Mouse (Mus musculus) stomach, embryonic 16.5 days (tissue): ENCODE results near the gene Etnppl. TPM values are rescaled to one million over a fixed set of nuclear protein-coding genes. Genes with fewer than 3 reads are reported as not detected.

Source experiments
- ATAC-seq: fragments of 200-750 bp; cut with Nextera tagmentation; 2 replicates; pipeline ENCODE4 v1.8.0; 2017; ENCODE audit warnings: moderate number of reproducible peaks, moderate TSS enrichment; ENCODE audit not compliant: insufficient read depth, low FRiP score
- H3K27ac ChIP-seq: fragments of 300-500 bp; sonication (generic); 2 replicates; pipeline ENCODE4 v1.5.1; 2014; ENCODE audit warnings: low read length
- H3K27me3 ChIP-seq: fragments of 300-500 bp; sonication (generic); 2 replicates; pipeline ENCODE4 v1.6.1; 2014; ENCODE audit warnings: low read length, control low read depth, mixed read lengths; ENCODE audit not compliant: control insufficient read depth, insufficient read depth
- H3K36me3 ChIP-seq: fragments of 300-500 bp; sonication (generic); 2 replicates; pipeline ENCODE4 v1.6.1; 2014; ENCODE audit warnings: low read length; ENCODE audit not compliant: control insufficient read depth, insufficient read depth
- H3K4me1 ChIP-seq: fragments of 300-500 bp; sonication (generic); 2 replicates; pipeline ENCODE4 v1.6.1; 2014; ENCODE audit warnings: low read length, control low read depth, mixed read lengths; ENCODE audit not compliant: control insufficient read depth, insufficient read depth
- H3K4me2 ChIP-seq: fragments of 300-500 bp; sonication (generic); 2 replicates; pipeline ENCODE4 v1.6.1; 2014; ENCODE audit warnings: low read depth, low read length, mixed read lengths
- H3K4me3 ChIP-seq: fragments of 300-500 bp; sonication (generic); replicated peaks from 2 replicates; pipeline ENCODE4 v1.5.1; 2014; ENCODE audit warnings: mild to moderate bottlenecking, low read length
- H3K9ac ChIP-seq: fragments of 300-500 bp; sonication (generic); 2 replicates; pipeline ENCODE4 v1.6.1; 2014; ENCODE audit warnings: low read length
- H3K9me3 ChIP-seq: fragments of 300-500 bp; sonication (generic); replicated peaks from 2 replicates; pipeline ENCODE4 v1.6.1; 2016; ENCODE audit warnings: low read length, control low read depth; ENCODE audit not compliant: control insufficient read depth
- WGBS: fragments of 180-500 bp; shearing (Covaris S2); extraction: QIAGEN DNeasy Blood & Tissue Kit; methylation state at CpG from one replicate; pipeline ENCODE4 v1.1.7; 2014; 5-methylcytosine and 5-hydroxymethylcytosine counted together
- polyA plus RNA-seq: library from polyadenylated mRNA; unstranded; fragments of >200 nt; fragmentation: Nextera tagmentation; extraction: Ambion mirVana; gene quantifications from 2 replicates; pipeline ENCODE4 v1.2.1, GENCODE M21; 2015

Gene Etnppl
- polyA plus RNA-seq, 1 experiment from 2014 or later: not detected

DNA sequence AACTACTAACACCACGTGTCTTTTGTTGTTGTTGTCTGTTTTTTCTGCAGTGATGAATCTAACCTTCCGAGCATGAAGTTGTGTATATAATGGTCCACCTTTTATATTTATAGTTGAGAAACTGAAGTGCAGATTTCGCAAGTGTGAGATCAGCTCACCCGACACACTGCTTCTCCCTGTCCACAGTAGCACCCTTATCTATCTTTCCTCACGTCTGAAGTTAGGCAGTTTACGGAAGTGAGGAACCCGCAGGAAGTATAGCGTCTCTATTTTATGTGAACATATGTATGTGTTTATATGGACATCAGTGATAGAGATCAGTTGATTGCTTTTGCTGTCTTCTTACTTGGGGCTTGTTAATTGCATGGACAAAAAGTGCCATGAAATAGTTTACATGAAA, 22.2 kb upstream of the Etnppl start:
- Histone ChIP-seq H3K9ac (no peak overlapping the region), H3K9me3 (no peaks in the 10 kb centered on the region), H3K4me3 (no peak overlapping the region), H3K27me3 (no peaks in the 10 kb centered on the region), H3K4me2 (no peak overlapping the region), H3K36me3 (no peaks in the 10 kb centered on the region), H3K27ac (no peak overlapping the region), H3K4me1 (no peaks in the 10 kb centered on the region)
- 71% methylated on average over 8 of the region's 8 CpGs for WGBS
- no peak for ATAC-seq

GRCm38 (mm10) chr3:130601491-130601890, 15.8 kb upstream of the Etnppl start:
- WGBS: 72% methylated on average over 10 of the region's 10 CpGs
- ATAC-seq: no peak

DNA sequence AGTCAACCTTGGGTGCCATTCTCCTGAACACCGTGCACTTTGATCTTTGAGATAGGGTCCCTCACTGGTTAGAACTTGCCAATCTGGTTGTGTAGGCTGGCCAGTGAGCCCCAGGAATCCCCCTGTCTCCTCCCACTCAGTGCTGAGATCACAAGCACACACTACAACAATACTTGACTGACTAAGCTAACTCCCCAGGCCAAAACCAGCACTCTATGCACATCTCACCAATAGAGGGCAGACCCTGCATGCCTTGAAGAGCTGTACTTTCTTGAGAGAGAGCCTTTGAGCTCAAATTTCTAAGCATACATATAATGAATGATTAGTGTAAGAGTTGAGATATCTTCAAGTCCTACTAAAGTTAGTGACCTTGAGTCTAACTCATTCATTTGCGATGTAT, 9.3 kb upstream of the Etnppl start:
- H3K27ac ChIP-seq: no peak overlapping the region
- WGBS: 78% methylated on average over 2 of the region's 2 CpGs
- H3K4me2 ChIP-seq: no peak overlapping the region
- H3K4me1 ChIP-seq: no peaks in the 10 kb centered on the region
- no peaks in the 10 kb centered on the region for H3K27me3 ChIP-seq
- H3K9me3 ChIP-seq: no peaks in the 10 kb centered on the region
- H3K36me3 ChIP-seq: no peaks in the 10 kb centered on the region
- no peak overlapping the region for H3K4me3 ChIP-seq
- H3K9ac ChIP-seq: no peak overlapping the region
- ATAC-seq: no peak

More at GRCm38 (mm10) chr3:130601491-130601890, 15.8 kb upstream of the Etnppl start:
- Histone ChIP-seq H3K4me1 (no peaks in the 10 kb centered on the region), H3K9me3 (no peaks in the 10 kb centered on the region), H3K36me3 (no peaks in the 10 kb centered on the region), H3K4me3 (no peak overlapping the region), H3K27ac (no peak overlapping the region), H3K4me2 (no peak overlapping the region), H3K9ac (no peak overlapping the region), H3K27me3 (no peaks in the 10 kb centered on the region)

DNA sequence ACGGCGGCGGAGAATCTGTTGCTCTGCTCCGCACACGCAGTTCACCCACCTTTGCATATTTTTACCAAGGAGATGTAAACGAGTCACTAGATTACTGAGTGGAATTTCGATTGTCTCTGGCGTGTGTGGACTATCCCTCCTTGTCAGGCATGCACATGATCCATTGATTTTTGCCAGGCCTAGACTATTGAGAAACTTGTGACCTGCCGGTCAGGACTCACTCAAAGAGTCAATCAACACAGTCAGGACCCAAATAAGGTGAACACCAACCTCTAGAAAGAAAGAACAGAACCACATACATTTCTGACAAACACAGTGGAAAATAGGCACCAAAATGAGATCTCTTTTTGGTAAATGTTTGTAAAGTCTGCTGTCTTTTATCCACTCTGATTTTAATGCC, 2.8 kb upstream of the Etnppl start:
- H3K9ac ChIP-seq: no peak overlapping the region
- WGBS: 61% methylated on average over 9 of the region's 9 CpGs
- H3K27ac ChIP-seq: no peak overlapping the region
- ATAC-seq: no peak
- H3K4me3 ChIP-seq: no peak overlapping the region
- no peaks in the 10 kb centered on the region; the same call in 1 of the 2 replicates for H3K27me3 ChIP-seq
- H3K36me3 ChIP-seq: no peaks in the 10 kb centered on the region
- peaks cover 6% of the 10 kb centered on the region; the same call in 1 of the 2 replicates for H3K4me1 ChIP-seq
- no peak overlapping the region for H3K4me2 ChIP-seq
- H3K9me3 ChIP-seq: no peaks in the 10 kb centered on the region

- H3K9ac ChIP-seq: no peak overlapping the region
- 60% methylated on average over 8 of the region's 8 CpGs for WGBS
- no peaks in the 10 kb centered on the region; the same call in 1 of the 2 replicates for H3K27me3 ChIP-seq
- H3K4me1 ChIP-seq: peaks cover 6% of the 10 kb centered on the region; the same call in 1 of the 2 replicates
- no peak for ATAC-seq
- no peaks in the 10 kb centered on the region for H3K36me3 ChIP-seq
- H3K4me3 ChIP-seq: no peak overlapping the region
- no peaks in the 10 kb centered on the region for H3K9me3 ChIP-seq
- H3K27ac ChIP-seq: no peak overlapping the region
- no peak overlapping the region for H3K4me2 ChIP-seq
Observed at GRCm38 (mm10) chr3:130615625-130616024, 1.6 kb upstream of the Etnppl start.

GRCm38 (mm10) chr3:130620517-130621146, 3.4 kb downstream of the Etnppl start:
- no peak overlapping the region for H3K4me2 ChIP-seq
- H3K4me1 ChIP-seq: peaks cover 6% of the 10 kb centered on the region; the same call in 1 of the 2 replicates
- 71% methylated on average over 12 of the region's 12 CpGs for WGBS
- H3K27ac ChIP-seq: no peak overlapping the region
- no peak overlapping the region for H3K4me3 ChIP-seq
- no peaks in the 10 kb centered on the region for H3K9me3 ChIP-seq
- no peaks in the 10 kb centered on the region for H3K36me3 ChIP-seq
- no peaks in the 10 kb centered on the region; the same call in 1 of the 2 replicates for H3K27me3 ChIP-seq
- H3K9ac ChIP-seq: no peak overlapping the region
- ATAC-seq: no peak

GRCm38 (mm10) chr3:130628358-130628757, 11.1 kb downstream of the Etnppl start:
- Histone ChIP-seq H3K27me3 (no peaks in the 10 kb centered on the region), H3K4me1 (no peaks in the 10 kb centered on the region), H3K9ac (no peak overlapping the region), H3K36me3 (no peaks in the 10 kb centered on the region), H3K9me3 (no peaks in the 10 kb centered on the region), H3K4me2 (no peak overlapping the region), H3K4me3 (no peak overlapping the region), H3K27ac (no peak overlapping the region)
- no peak for ATAC-seq
- 92% methylated on average over 5 of the region's 5 CpGs for WGBS

DNA sequence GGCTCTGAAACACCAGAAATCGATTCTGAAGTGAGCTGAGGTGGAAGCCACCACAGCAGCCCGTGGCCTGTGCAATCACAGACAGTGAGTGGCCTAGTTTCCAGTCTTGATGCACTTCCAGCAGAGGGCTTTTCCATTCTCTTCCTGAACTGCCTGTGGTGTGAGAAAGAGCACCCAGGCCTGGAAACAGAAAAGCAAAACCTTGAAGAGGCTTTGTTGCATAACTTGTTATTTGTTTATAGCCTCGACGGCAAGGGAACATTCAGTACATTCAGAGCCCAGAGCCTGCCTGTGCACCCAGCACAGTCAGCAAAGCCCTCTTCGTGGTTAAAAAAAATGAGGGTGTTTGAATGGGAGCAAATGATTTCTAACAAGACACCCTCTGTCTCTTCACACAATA, 16.6 kb downstream of the Etnppl start:
- 64% methylated on average over 5 of the region's 5 CpGs for WGBS
- Histone ChIP-seq H3K27ac (no peak overlapping the region), H3K9me3 (no peaks in the 10 kb centered on the region), H3K36me3 (no peaks in the 10 kb centered on the region), H3K4me2 (no peak overlapping the region), H3K9ac (no peak overlapping the region), H3K27me3 (no peaks in the 10 kb centered on the region), H3K4me3 (no peak overlapping the region), H3K4me1 (no peaks in the 10 kb centered on the region)
- no peak for ATAC-seq

DNA sequence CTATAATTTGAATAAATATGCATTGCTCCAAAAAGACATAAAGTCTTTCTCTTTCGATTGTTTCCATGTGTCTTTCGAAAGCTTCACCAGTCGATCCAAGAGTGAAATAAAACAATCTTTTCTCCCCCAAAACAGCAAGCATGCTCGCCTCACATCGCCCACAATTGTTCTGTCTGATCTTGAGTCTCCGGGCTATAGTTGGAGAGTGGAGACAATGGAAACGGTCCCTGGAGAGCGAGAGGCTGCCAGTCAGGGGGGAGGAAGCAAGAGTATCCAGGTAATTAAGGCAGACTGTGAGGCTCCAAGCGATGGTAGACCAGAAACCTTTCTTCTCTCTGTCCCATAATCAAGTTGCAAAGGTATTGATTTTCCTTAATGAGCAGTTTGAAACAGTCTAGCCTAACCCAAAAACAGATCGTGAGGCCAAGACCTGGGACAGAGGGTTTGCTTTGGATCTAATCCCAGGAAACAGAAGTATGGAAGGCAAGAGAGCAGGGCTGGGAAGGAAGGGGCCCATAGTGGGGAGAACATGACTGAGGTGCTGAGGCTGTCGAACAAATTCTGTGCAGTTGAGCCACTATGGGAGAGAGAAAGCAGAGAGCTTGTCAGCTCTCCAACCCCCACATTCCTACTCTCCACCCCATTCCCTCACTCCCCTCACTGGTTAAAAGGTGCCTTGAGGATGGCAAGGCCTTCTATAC, 29.0 kb downstream of the Etnppl start:
- no peak for ATAC-seq
- H3K27me3 ChIP-seq: no peaks in the 10 kb centered on the region
- H3K4me3 ChIP-seq: no peak overlapping the region
- no peak overlapping the region for H3K9ac ChIP-seq
- H3K4me2 ChIP-seq: no peak overlapping the region
- no peak overlapping the region for H3K27ac ChIP-seq
- H3K9me3 ChIP-seq: no peaks in the 10 kb centered on the region
- no peaks in the 10 kb centered on the region for H3K36me3 ChIP-seq
- no peaks in the 10 kb centered on the region for H3K4me1 ChIP-seq
- 73% methylated on average over 11 of the region's 11 CpGs for WGBS
